Mouse (Mus musculus): ENCODE results near the gene Cfap61.

DNA sequence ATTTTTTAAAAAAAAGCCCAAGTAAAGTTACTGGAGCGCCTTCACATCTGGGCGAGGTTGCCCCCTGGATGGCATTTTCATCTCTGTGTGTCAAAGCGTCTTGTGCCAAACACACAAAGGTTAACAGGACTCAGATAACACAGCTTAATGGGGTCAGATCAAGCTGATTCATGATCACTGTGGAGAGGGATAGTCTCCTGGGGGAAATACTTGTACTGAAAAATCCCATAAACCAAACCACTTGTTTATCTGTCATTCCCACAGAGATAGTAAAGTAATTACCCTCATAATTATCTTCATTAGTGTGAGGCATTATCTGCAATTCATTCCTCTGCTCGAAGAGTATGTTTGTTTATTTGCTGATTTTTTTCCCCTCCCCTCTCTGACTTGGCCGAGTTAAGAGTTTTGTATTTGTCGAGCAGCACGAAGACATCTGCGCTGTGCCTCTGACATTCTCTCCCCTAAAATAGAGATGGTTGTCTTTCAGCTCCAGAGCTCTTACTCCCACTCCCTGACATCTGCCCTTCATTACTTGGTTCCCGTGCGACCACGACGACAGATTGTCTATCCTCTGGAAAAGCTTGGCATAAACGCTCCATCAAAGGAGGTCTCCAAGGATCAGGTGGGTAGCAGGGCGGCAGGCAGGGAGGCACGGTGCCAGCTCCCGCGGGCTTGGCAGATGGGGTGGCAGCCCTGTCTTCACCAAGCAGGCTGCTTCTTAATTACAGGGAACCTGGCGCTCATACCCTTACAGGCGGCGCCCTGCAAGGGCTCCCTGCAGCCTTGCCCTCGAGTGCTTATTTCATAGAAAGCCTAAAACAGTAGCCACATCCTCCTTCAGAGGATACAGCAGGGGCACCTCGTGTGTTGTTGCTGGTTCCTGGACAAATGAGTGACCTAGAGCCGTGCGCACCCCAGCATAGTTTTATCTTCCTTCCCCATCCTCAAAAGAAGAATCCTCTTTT is 110.6 kb downstream of the Cfap61 start:
- TF ChIP-seq CTCF (IDR thresholded peaks at IDR 0.05; ENCODE audit: low read depth) (no peak), EP300 (IDR thresholded peaks at IDR 0.05; ENCODE audit: low read depth) (no peak)
